Mouse (Mus musculus) lung, embryonic 14.5 days (tissue): ENCODE results near the gene Car4. TPM values are rescaled to one million over a fixed set of nuclear protein-coding genes. Genes with fewer than 3 reads are reported as not detected.

Experiments used
- ATAC-seq: fragments of 200-750 bp; cut with Nextera tagmentation; 2 replicates; pipeline ENCODE4 v1.8.0; 2017; ENCODE audit warnings: mild to moderate bottlenecking, moderate TSS enrichment, moderate library complexity; ENCODE audit not compliant: insufficient read depth
- DNase-seq: peaks from one replicate; pipeline ENCODE4 v3.0.0-alpha.2; 2015
- H3K27ac ChIP-seq: fragments of 300-500 bp; sonication (generic); 2 replicates; pipeline ENCODE4 v1.5.1; 2014; ENCODE audit warnings: low read depth, mild to moderate bottlenecking, moderate library complexity
- H3K27me3 ChIP-seq: fragments of 300-500 bp; sonication (generic); 2 replicates; pipeline ENCODE4 v1.6.1; 2014; ENCODE audit warnings: low read length, control low read depth; ENCODE audit not compliant: insufficient read depth
- H3K36me3 ChIP-seq: fragments of 300-500 bp; sonication (generic); 2 replicates; pipeline ENCODE4 v1.6.1; 2014; ENCODE audit warnings: control low read depth; ENCODE audit not compliant: insufficient read depth
- H3K4me1 ChIP-seq: fragments of 300-500 bp; sonication (generic); 2 replicates; pipeline ENCODE4 v1.6.1; 2014; ENCODE audit warnings: antibody characterized with exemption, control low read depth; ENCODE audit not compliant: insufficient read depth
- H3K4me2 ChIP-seq: fragments of 300-500 bp; sonication (generic); 2 replicates; pipeline ENCODE4 v1.6.1; 2014; ENCODE audit warnings: mild to moderate bottlenecking
- H3K4me3 ChIP-seq: fragments of 300-500 bp; sonication (generic); 2 replicates; pipeline ENCODE4 v1.5.1; 2014; ENCODE audit warnings: low read depth, low read length
- H3K9ac ChIP-seq: fragments of 300-500 bp; sonication (generic); 2 replicates; pipeline ENCODE4 v1.6.1; 2014
- H3K9me3 ChIP-seq: fragments of 300-500 bp; sonication (generic); 2 replicates; pipeline ENCODE4 v1.6.1; 2016; ENCODE audit warnings: low read depth, low read length, control low read depth
- CTCF ChIP-seq: IDR thresholded peaks from 2 replicates; pipeline ENCODE4 v1.5.1; 2016; ENCODE audit warnings: antibody characterized with exemption, low read depth
- WGBS: fragments of 180-500 bp; shearing (Covaris S2); extraction: QIAGEN DNeasy Blood & Tissue Kit; methylation state at CpG from one replicate; pipeline ENCODE4 v1.1.7; 2014; 5-methylcytosine and 5-hydroxymethylcytosine counted together
- polyA plus RNA-seq: library from polyadenylated mRNA; unstranded; fragments of >200 nt; fragmentation: Nextera tagmentation; extraction: Ambion mirVana; gene quantifications from 2 replicates; pipeline ENCODE4 v1.2.1, GENCODE M21; 2014

Gene Car4
- polyA plus RNA-seq, 1 experiment from 2014 or later = 0.28 TPM

DNA sequence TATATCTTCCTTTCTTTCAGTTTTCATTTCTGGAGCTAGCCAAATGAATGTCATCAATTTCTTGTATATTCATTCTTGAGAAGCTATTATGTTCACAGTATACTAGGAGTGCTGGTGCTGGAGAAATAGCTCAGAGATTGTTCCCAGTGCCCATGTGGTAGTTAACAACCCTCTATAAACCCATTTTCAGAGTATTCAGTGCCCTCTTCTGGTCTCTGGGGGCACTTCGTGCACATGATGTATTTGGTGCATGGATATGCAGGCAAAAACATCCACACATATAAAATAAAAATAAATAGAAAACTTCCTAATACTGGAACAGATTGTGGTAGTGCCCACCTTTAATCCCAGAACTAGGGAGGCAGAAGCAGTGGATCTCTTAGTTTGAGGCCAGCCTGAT is 35.4 kb downstream of the Car4 start:
- H3K9ac ChIP-seq = no peak overlapping the region
- WGBS = 90% methylated on average over 1 of the region's 1 CpGs
- no peak for ATAC-seq
- no peak overlapping the region for H3K4me2 ChIP-seq
- H3K4me1 ChIP-seq = no peaks in the 10 kb centered on the region
- no peak for TF ChIP-seq CTCF
- no peaks in the 10 kb centered on the region for H3K27me3 ChIP-seq
- no peak overlapping the region for H3K27ac ChIP-seq
- H3K36me3 ChIP-seq = peaks cover 35% of the 10 kb centered on the region
- DNase-seq = no peak
- H3K9me3 ChIP-seq = no peaks in the 10 kb centered on the region
- H3K4me3 ChIP-seq = no peak overlapping the region

DNA sequence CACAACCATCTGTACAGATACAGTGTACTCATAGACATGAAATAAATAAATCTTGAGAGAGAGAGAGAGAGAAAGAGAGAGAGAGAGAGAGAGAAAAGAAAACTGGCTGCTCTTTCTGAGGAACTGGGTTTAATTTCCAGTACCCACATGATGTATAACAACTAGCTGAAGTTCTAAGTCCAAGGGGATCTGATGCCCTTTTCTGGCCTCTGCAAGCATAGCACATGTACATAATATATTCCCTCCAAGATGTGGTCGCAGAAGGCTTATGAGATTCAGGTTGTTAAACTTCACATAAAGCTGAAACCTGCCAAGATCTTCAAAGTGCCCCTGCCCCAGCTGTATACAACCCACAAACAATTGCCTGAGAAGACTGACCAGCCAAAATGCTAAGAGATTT is 37.7 kb downstream of the Car4 start:
- H3K27me3 ChIP-seq = no peaks in the 10 kb centered on the region
- DNase-seq = no peak
- H3K9ac ChIP-seq = no peak overlapping the region
- no peak overlapping the region for H3K4me2 ChIP-seq
- H3K27ac ChIP-seq = no peak overlapping the region
- H3K4me3 ChIP-seq = no peak overlapping the region
- 80% methylated on average over 1 of the region's 1 CpGs for WGBS
- no peak for TF ChIP-seq CTCF
- H3K36me3 ChIP-seq = peaks cover 32% of the 10 kb centered on the region
- no peak for ATAC-seq
- H3K9me3 ChIP-seq = no peaks in the 10 kb centered on the region
- no peaks in the 10 kb centered on the region for H3K4me1 ChIP-seq

DNA sequence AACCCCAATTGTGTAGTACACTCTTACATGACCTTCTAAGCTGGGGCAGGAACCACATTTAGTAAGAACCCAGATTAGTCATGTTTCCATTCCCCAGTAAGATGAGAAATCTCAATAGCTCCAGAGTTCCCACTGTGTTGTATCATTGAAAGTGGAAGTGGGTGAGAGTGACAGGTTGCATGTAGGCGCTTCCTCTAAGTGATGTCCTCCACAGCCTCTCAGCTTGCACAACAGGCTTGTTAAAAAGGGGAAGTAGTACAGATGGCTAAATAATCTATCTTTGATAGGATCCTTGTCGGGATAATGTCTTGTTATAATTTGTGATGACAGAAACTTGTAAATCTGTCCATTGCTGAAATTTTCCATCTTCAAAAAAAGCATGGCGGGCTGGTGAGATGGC is 46.0 kb downstream of the Car4 start:
- H3K9me3 ChIP-seq = no peaks in the 10 kb centered on the region

DNA sequence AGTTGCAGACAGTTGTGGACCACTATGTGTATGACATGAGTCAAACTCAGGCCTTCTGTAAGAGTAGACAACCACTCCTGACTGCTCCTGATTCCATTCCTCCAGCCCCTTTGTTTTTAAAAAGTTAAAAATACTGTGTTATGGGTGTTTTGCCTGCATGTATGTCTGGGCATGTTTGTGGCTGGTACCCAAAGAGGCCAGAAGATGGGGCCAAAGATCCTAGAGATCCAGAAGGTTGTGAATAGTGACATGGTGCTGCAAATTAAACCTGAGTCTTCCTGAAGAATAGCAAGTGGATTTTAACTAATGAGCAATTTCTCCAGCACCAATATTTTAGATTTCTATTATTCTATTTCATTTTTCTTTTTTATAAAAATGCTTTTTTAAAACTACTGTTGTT is 55.5 kb downstream of the Car4 start:
- H3K4me1 ChIP-seq = no peaks in the 10 kb centered on the region
- ATAC-seq (no peak), DNase-seq (peak; percentile 11)
- no peak overlapping the region for H3K27ac ChIP-seq
- H3K4me2 ChIP-seq = no peak overlapping the region
- peaks cover 20% of the 10 kb centered on the region for H3K36me3 ChIP-seq
- H3K9ac ChIP-seq = no peak overlapping the region
- H3K27me3 ChIP-seq = no peaks in the 10 kb centered on the region
- H3K9me3 ChIP-seq = no peaks in the 10 kb centered on the region
- TF ChIP-seq CTCF = no peak
- H3K4me3 ChIP-seq = no peak overlapping the region

More for the DNA sequence above, 46.0 kb downstream of the Car4 start:
- DNase-seq (peak; percentile 3), ATAC-seq (no peak)
- no peak overlapping the region for H3K4me3 ChIP-seq
- no peak overlapping the region for H3K4me2 ChIP-seq
- H3K27me3 ChIP-seq = no peaks in the 10 kb centered on the region
- H3K27ac ChIP-seq = no peak overlapping the region
- H3K4me1 ChIP-seq = no peaks in the 10 kb centered on the region
- TF ChIP-seq CTCF = no peak
- no peak overlapping the region for H3K9ac ChIP-seq
- H3K36me3 ChIP-seq = peaks cover 31% of the 10 kb centered on the region
- WGBS = 89% methylated on average over 3 of the region's 3 CpGs

Other genes starting within 250 kb of the Car4 start
- gene Mrm1, start 138.3 kb upstream of the Car4 start, polyA plus RNA-seq = 7.6 and 12.1 TPM in 2 replicates
- 11.1 and 11.4 TPM in 2 replicates for gene Dhrs11, start 128.8 kb upstream of the Car4 start, polyA plus RNA-seq
- 63.7 and 64.2 TPM in 2 replicates for gene Ggnbp2, start 87.0 kb upstream of the Car4 start, polyA plus RNA-seq
- 11.7 and 12.6 TPM in 2 replicates for gene Myo19, start 77.6 kb upstream of the Car4 start, polyA plus RNA-seq
- 1.9 and 2.9 TPM in 2 replicates for gene Pigw, start 77.5 kb upstream of the Car4 start, polyA plus RNA-seq
- 57.3 and 61.4 TPM in 2 replicates for gene Znhit3, start 41.4 kb upstream of the Car4 start, polyA plus RNA-seq
- 5.1 and 5.5 TPM in 2 replicates for gene Usp32, start 182.4 kb downstream of the Car4 start, polyA plus RNA-seq
- gene 1700125H20Rik, start 212.6 kb downstream of the Car4 start, polyA plus RNA-seq = 0.28 TPM in 1 of 2 replicates, not detected in the other